Mouse (Mus musculus): ENCODE measurements at regions not wholly inside any gene's neighbourhood (a gene's known extent, or its start where the extent isn't known, plus 50 kb on each side); places are given as distances from the start of the nearest gene placed in this dataset.
"Not testable (repeated sequence)": the region's sequence is repeated elsewhere in the genome, so short reads cannot be mapped to it uniquely, and the experiment has no call there.

DNA sequence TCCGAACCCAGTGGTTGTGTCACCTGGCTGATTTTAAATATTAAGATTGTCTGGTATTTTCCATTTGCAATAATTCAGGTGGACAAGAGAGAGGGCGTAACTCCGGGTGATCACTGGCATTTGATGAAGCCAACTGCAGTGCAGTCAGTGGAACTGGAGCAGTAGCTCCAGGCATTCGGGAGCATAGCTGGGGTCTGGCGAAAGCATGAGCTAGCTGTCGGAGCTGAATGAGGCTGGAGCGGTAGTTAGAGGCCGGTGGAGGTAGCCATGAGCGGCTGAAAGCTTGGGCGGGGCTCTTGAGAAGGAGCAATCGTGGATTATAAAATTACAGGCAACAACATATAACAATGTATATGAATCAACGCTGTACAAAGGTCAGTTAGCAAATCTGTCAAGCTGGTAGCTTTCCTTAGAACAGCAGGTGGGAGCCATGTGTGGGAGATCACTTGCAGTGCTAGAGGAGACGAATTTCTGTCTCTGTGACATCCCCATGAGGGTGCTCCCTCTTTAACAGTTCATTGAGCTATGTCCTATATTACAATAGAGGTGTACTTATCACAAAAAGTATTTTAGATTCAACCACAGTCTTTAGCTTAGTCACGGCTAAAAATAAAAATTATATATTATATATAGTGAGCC, 1415.0 kb upstream of the 1700008P02Rik start:
- Histone ChIP-seq H3K9me3 (ENCODE audit: control insufficient read depth, low read length) (no peaks in the 10 kb centered on the region), H3K4me1 (replicated peaks; ENCODE audit: control insufficient read depth, insufficient read depth, low read length) (no peaks in the 10 kb centered on the region), H3K36me3 (ENCODE audit: control insufficient read depth, insufficient read depth, low read length) (no peaks in the 10 kb centered on the region), H3K27me3 (replicated peaks; ENCODE audit: control insufficient read depth, insufficient read depth, low read length) (no peaks in the 10 kb centered on the region), H3K27ac (ENCODE audit: low read depth, low read length) (no peak overlapping the region), H3K4me3 (ENCODE audit: low read depth, low read length) (no peak overlapping the region), H3K4me2 (no peak overlapping the region), H3K9ac (ENCODE audit: low read depth, low read length) (no peak overlapping the region)
- WGBS = 82% methylated on average over 14 of the region's 14 CpGs
- ATAC-seq (replicated peaks; ENCODE audit: low FRiP score) = no peak
- no peak for DNase-seq (ENCODE audit: low spot score)

DNA sequence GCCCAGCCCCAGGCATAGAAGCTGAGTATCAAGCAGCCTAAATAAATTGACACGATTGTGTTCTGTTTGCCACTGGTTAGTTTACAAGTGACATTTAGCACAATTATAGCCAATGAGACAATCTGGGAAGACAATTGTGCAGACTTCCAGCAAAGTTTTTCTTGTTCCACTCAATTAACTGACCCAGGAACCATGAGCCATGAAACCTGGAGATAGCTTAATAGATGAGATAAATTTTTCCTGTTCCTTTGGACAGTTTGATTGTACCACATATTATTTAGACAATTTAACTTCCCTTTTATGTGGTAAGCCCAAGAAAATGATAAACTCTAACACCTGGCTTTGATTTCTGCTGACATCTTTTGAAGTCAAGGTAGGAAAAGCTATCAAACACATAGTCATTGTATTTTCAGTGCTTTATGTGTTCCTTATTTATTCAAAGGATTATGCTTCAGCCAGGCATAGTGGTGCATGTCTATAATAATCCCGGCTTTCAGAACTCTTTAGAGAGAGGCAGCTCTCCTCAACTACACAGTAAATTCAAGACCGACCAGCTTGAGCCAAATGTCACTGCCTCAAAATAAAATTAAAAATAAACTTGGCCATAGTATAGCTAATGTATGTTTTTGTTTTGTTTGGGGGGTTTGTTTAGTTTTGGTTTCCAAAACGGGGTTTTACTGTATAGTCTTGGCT, 1406.2 kb upstream of the 1700008P02Rik start:
- H3K4me3 ChIP-seq (ENCODE audit: low read depth, low read length) = no peak overlapping the region
- H3K4me1 ChIP-seq (replicated peaks; ENCODE audit: control insufficient read depth, insufficient read depth, low read length) = no peaks in the 10 kb centered on the region
- no peaks in the 10 kb centered on the region for H3K36me3 ChIP-seq (ENCODE audit: control insufficient read depth, insufficient read depth, low read length)
- DNase-seq (ENCODE audit: low spot score) (no peak), ATAC-seq (replicated peaks; ENCODE audit: low FRiP score) (no peak)
- H3K9me3 ChIP-seq (ENCODE audit: control insufficient read depth, low read length) = no peaks in the 10 kb centered on the region
- no peak overlapping the region for H3K4me2 ChIP-seq
- no peak overlapping the region for H3K27ac ChIP-seq (ENCODE audit: low read depth, low read length)
- no peaks in the 10 kb centered on the region for H3K27me3 ChIP-seq (replicated peaks; ENCODE audit: control insufficient read depth, insufficient read depth, low read length)
- H3K9ac ChIP-seq (ENCODE audit: low read depth, low read length) = no peak overlapping the region
- 75% methylated on average over 4 of the region's 4 CpGs for WGBS

DNA sequence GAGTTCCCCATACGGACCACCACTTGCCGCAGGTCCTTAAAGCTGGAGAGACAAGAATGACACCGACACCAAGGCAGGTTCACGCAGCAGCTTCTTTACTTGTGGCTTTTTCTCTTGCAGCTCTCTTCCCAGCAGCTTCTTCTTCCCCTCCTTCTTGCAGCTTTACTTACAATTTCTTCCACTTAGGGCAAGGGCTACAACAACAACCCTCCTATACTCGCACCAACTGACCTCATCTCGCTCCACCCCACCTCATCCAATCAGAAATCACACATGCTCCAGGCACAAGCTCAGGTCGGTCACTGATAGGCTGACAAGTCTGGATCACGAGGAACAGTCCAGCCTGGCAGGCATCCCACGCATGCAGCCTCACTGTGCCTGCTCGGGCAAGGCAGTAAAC, 1402.4 kb upstream of the 1700008P02Rik start:
- no peak overlapping the region for H3K4me3 ChIP-seq (ENCODE audit: low read depth, low read length)
- no peak overlapping the region for H3K27ac ChIP-seq (ENCODE audit: low read depth, low read length)
- H3K9ac ChIP-seq (ENCODE audit: low read depth, low read length) = no peak overlapping the region
- no peak for ATAC-seq (replicated peaks; ENCODE audit: low FRiP score)
- DNase-seq (ENCODE audit: low spot score) = no peak
- no peaks in the 10 kb centered on the region for H3K36me3 ChIP-seq (ENCODE audit: control insufficient read depth, insufficient read depth, low read length)
- WGBS = 85% methylated on average over 10 of the region's 10 CpGs
- H3K4me2 ChIP-seq = no peak overlapping the region
- H3K4me1 ChIP-seq (replicated peaks; ENCODE audit: control insufficient read depth, insufficient read depth, low read length) = no peaks in the 10 kb centered on the region
- no peaks in the 10 kb centered on the region for H3K27me3 ChIP-seq (replicated peaks; ENCODE audit: control insufficient read depth, insufficient read depth, low read length)
- H3K9me3 ChIP-seq (ENCODE audit: control insufficient read depth, low read length) = no peaks in the 10 kb centered on the region

DNA sequence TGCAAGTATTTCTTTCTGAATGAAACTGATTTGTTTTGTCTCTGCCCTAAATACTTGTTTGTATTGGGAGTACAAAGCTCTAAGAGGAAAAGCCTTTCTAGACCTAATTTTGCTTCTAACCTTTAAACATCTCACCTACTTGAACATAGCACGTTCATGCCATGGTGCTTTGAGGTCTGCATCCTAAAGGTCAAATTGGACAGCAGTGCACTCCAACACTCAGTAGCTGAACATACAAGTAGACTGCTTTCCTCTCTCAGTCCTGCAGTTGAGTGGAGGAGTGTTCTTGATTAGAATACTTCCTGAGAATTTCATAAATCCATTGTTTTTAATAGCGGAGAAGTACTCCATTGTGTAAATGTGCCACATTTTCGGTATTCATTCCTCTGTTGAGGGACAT, 1397.2 kb upstream of the 1700008P02Rik start:
- Histone ChIP-seq H3K36me3 (ENCODE audit: control insufficient read depth, insufficient read depth, low read length) (no peaks in the 10 kb centered on the region), H3K27me3 (replicated peaks; ENCODE audit: control insufficient read depth, insufficient read depth, low read length) (no peaks in the 10 kb centered on the region), H3K9ac (ENCODE audit: low read depth, low read length) (no peak overlapping the region), H3K4me1 (replicated peaks; ENCODE audit: control insufficient read depth, insufficient read depth, low read length) (no peaks in the 10 kb centered on the region), H3K27ac (ENCODE audit: low read depth, low read length) (no peak overlapping the region), H3K9me3 (ENCODE audit: control insufficient read depth, low read length) (no peaks in the 10 kb centered on the region), H3K4me2 (no peak overlapping the region), H3K4me3 (ENCODE audit: low read depth, low read length) (no peak overlapping the region)
- no peak for ATAC-seq (replicated peaks; ENCODE audit: low FRiP score)
- 80% methylated on average over 3 of the region's 3 CpGs for WGBS
- no peak for DNase-seq (ENCODE audit: low spot score)

DNA sequence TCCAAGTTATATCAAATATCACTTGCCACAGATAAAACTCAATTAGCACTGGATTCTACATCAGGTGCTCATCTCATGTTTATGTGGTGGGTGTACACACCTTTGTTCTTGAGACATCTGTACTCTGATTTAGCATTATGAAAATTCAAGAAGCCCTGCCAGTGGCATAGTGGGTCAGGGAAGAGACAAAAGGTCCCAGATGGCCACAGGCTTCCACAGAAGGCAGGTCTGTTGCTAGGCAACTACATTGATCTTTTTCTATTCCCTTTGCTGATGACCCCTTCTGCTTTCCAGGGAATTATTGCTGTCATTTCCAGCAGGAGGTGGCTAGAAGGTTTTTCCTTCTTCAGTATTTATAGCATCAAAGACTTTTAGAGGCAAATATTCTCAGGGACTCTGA, 1396.7 kb upstream of the 1700008P02Rik start:
- Histone ChIP-seq H3K36me3 (ENCODE audit: control insufficient read depth, insufficient read depth, low read length) (no peaks in the 10 kb centered on the region), H3K4me1 (replicated peaks; ENCODE audit: control insufficient read depth, insufficient read depth, low read length) (no peaks in the 10 kb centered on the region), H3K27me3 (replicated peaks; ENCODE audit: control insufficient read depth, insufficient read depth, low read length) (no peaks in the 10 kb centered on the region), H3K9me3 (ENCODE audit: control insufficient read depth, low read length) (no peaks in the 10 kb centered on the region), H3K9ac (ENCODE audit: low read depth, low read length) (no peak overlapping the region), H3K4me2 (no peak overlapping the region), H3K4me3 (ENCODE audit: low read depth, low read length) (no peak overlapping the region), H3K27ac (ENCODE audit: low read depth, low read length) (no peak overlapping the region)
- DNase-seq (ENCODE audit: low spot score) = no peak
- ATAC-seq (replicated peaks; ENCODE audit: low FRiP score) = no peak

DNA sequence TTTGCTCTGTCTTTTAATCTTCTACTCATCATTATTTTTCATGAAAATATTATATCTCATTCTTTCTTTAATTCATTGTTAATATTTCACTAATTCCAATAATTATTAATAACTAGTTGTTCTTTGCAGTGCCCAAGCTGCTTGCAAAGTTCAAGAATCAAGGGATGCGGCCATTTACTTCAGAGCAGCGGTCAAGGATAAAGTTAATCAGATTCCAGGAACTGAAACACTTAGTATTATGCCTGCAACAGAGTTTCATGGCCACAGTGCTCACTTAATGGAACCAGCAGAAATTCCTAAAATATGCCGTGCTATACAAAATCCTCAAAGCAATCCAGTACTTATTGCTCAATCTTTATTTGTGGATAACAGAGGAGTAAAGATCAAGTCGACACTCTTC, 1389.7 kb upstream of the 1700008P02Rik start:
- no peaks in the 10 kb centered on the region for H3K36me3 ChIP-seq (ENCODE audit: control insufficient read depth, insufficient read depth, low read length)
- H3K9me3 ChIP-seq (ENCODE audit: control insufficient read depth, low read length) = no peaks in the 10 kb centered on the region
- no peaks in the 10 kb centered on the region for H3K4me1 ChIP-seq (replicated peaks; ENCODE audit: control insufficient read depth, insufficient read depth, low read length)
- H3K4me3 ChIP-seq (ENCODE audit: low read depth, low read length) = no peak overlapping the region
- 82% methylated on average over 4 of the region's 4 CpGs for WGBS
- H3K27ac ChIP-seq (ENCODE audit: low read depth, low read length) = no peak overlapping the region
- no peak overlapping the region for H3K9ac ChIP-seq (ENCODE audit: low read depth, low read length)
- ATAC-seq (replicated peaks; ENCODE audit: low FRiP score) (no peak), DNase-seq (ENCODE audit: low spot score) (no peak)
- H3K4me2 ChIP-seq = no peak overlapping the region
- no peaks in the 10 kb centered on the region for H3K27me3 ChIP-seq (replicated peaks; ENCODE audit: control insufficient read depth, insufficient read depth, low read length)

DNA sequence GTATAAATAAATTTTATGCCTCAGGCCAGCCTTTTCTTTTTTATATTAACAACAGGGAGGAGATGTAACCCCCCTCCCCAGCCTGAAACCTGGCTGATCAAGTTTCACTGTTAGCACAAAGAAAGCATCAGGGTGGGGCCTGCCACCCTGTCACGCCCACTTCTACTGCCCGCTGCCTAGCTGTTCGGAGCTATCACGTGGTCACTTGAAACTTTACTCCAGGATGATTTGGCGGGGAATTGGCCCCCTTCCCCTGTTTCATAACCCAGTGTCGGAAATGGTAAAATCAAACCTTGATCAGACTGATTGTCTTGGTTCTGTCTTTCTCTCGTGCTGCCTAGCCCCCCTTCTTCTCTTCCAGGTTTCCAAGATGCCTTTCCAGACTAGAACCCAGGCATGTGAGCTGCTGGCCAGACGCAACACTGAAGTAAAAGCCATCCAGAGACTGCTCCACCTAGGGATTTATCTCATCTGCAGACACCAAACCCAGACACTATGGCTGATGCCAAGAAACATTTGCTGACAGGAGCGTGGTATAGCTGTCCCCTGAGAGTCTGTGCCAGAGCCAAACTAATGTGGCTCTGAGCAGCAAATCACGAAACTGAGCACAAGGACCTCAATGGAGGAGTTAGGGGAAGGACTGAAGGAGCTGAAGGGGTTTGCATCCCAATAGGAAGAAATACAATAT, 1386.6 kb upstream of the 1700008P02Rik start:
- Histone ChIP-seq H3K4me1 (replicated peaks; ENCODE audit: control insufficient read depth, insufficient read depth, low read length) (no peaks in the 10 kb centered on the region), H3K4me2 (no peak overlapping the region), H3K4me3 (ENCODE audit: low read depth, low read length) (no peak overlapping the region), H3K27me3 (replicated peaks; ENCODE audit: control insufficient read depth, insufficient read depth, low read length) (no peaks in the 10 kb centered on the region), H3K36me3 (ENCODE audit: control insufficient read depth, insufficient read depth, low read length) (no peaks in the 10 kb centered on the region), H3K27ac (ENCODE audit: low read depth, low read length) (no peak overlapping the region), H3K9ac (ENCODE audit: low read depth, low read length) (no peak overlapping the region), H3K9me3 (ENCODE audit: control insufficient read depth, low read length) (no peaks in the 10 kb centered on the region)
- DNase-seq (ENCODE audit: low spot score) = no peak
- 58% methylated on average over 10 of the region's 10 CpGs for WGBS
- ATAC-seq (replicated peaks; ENCODE audit: low FRiP score) = no peak

DNA sequence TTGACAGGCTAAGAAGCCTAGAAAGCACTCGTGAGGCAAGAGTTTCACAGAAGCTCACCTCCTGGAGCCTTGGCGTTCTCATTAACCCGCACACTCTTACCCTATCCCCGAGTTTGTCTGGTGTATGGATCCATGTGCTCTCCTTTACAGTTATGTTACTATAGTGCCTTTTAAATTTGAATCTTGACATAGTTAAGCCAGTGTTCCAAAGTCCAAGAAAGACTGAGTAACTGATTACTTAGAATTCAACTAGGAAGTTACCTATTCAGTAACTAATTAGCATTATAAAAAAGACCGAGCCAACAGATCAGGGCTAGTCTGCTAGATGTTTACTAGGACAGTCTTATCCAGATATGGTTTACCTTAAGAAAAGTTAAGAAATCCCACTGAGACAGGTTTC, 1386.0 kb upstream of the 1700008P02Rik start:
- H3K36me3 ChIP-seq (ENCODE audit: control insufficient read depth, insufficient read depth, low read length) = no peaks in the 10 kb centered on the region
- no peaks in the 10 kb centered on the region for H3K27me3 ChIP-seq (replicated peaks; ENCODE audit: control insufficient read depth, insufficient read depth, low read length)
- H3K4me3 ChIP-seq (ENCODE audit: low read depth, low read length) = no peak overlapping the region
- H3K4me2 ChIP-seq = no peak overlapping the region
- H3K4me1 ChIP-seq (replicated peaks; ENCODE audit: control insufficient read depth, insufficient read depth, low read length) = no peaks in the 10 kb centered on the region
- no peaks in the 10 kb centered on the region for H3K9me3 ChIP-seq (ENCODE audit: control insufficient read depth, low read length)
- WGBS = 69% methylated on average over 5 of the region's 5 CpGs
- DNase-seq (ENCODE audit: low spot score) = no peak
- H3K27ac ChIP-seq (ENCODE audit: low read depth, low read length) = no peak overlapping the region
- no peak overlapping the region for H3K9ac ChIP-seq (ENCODE audit: low read depth, low read length)
- ATAC-seq (replicated peaks; ENCODE audit: low FRiP score) = no peak

DNA sequence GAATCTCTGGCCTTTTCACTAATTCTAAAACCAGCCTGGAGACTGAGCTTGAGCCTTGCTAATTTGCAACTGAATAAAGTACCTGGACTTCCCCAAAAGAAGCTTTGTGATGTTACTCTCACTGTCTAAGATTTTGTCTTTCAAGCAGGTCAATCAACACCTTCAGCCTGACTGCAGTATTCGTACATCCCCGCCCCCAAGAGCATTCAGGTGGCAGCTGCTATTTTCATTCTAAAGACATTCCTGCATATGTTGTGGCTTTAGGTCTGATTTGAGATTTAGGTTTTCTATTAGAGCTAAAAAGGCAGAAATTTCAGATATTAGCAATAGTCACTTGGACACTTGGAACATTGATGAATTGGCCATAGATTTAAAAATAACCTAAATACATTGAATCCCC, 1385.4 kb upstream of the 1700008P02Rik start:
- WGBS = 76% methylated on average over 2 of the region's 2 CpGs

More for the DNA sequence above, 1385.4 kb upstream of the 1700008P02Rik start:
- H3K36me3 ChIP-seq (ENCODE audit: control insufficient read depth, insufficient read depth, low read length); H3K9ac ChIP-seq (ENCODE audit: low read depth, low read length); ATAC-seq (replicated peaks; ENCODE audit: low FRiP score); H3K4me3 ChIP-seq (ENCODE audit: low read depth, low read length); DNase-seq (ENCODE audit: low spot score); H3K27ac ChIP-seq (ENCODE audit: low read depth, low read length); H3K4me1 ChIP-seq (replicated peaks; ENCODE audit: control insufficient read depth, insufficient read depth, low read length); H3K4me2 ChIP-seq; H3K9me3 ChIP-seq (ENCODE audit: control insufficient read depth, low read length); H3K27me3 ChIP-seq (replicated peaks; ENCODE audit: control insufficient read depth, insufficient read depth, low read length): not testable (repeated sequence)
